Mouse (Mus musculus): ENCODE measurements at regions not wholly inside any gene's neighbourhood (a gene's known extent, or its start where the extent isn't known, plus 50 kb on each side); places are given as distances from the start of the nearest gene placed in this dataset.

GRCm38 (mm10) chr5:28611885-28612284 lies 144.8 kb upstream of the Shh start:
- no peak overlapping the region for H3K4me3 ChIP-seq
- H3K27me3 ChIP-seq (ENCODE audit: control insufficient read depth, insufficient read depth, low read length) = no peaks in the 10 kb centered on the region
- WGBS = 86% methylated on average over 3 of the region's 3 CpGs
- TF ChIP-seq CTCF (IDR thresholded peaks at IDR 0.05) (no peak), POLR2A (IDR thresholded peaks at IDR 0.05; ENCODE audit: insufficient read depth, low read depth, low read length) (no peak), EP300 (IDR thresholded peaks at IDR 0.05; ENCODE audit: insufficient read depth, low read depth, low read length) (no peak)
- intact Hi-C loops (cut with DNase I) = no loop called here
- no peaks in the 10 kb centered on the region for H3K79me2 ChIP-seq (replicated peaks; ENCODE audit: control insufficient read depth, insufficient read depth, low read length)
- H3K27ac ChIP-seq = no peak overlapping the region
- no peak for DNase-seq
- no peak overlapping the region for H3K9ac ChIP-seq (ENCODE audit: low read depth, low read length)
- H3K36me3 ChIP-seq (ENCODE audit: control insufficient read depth, insufficient read depth, low read length) = no peaks in the 10 kb centered on the region
- no peaks in the 10 kb centered on the region for H3K4me1 ChIP-seq (ENCODE audit: control insufficient read depth, insufficient read depth, low read length)

GRCm38 (mm10) chr5:28596537-28597314 lies 129.7 kb upstream of the Shh start:
- Histone ChIP-seq H3K79me2 (replicated peaks; ENCODE audit: control insufficient read depth, insufficient read depth, low read length) (no peaks in the 10 kb centered on the region), H3K27ac (no peak overlapping the region), H3K4me1 (ENCODE audit: control insufficient read depth, insufficient read depth, low read length) (no peaks in the 10 kb centered on the region), H3K27me3 (ENCODE audit: control insufficient read depth, insufficient read depth, low read length) (no peaks in the 10 kb centered on the region), H3K4me3 (no peak overlapping the region), H3K9ac (ENCODE audit: low read depth, low read length) (no peak overlapping the region), H3K36me3 (ENCODE audit: control insufficient read depth, insufficient read depth, low read length) (no peaks in the 10 kb centered on the region)
- WGBS = 61% methylated on average over 1 of the region's 1 CpGs
- DNase-seq = no peak
- intact Hi-C loops (cut with DNase I) = no loop called here
- TF ChIP-seq CTCF (IDR thresholded peaks at IDR 0.05) = no peak
- TF ChIP-seq EP300 (IDR thresholded peaks at IDR 0.05; ENCODE audit: insufficient read depth, low read depth, low read length) = no peak
- no peak for TF ChIP-seq POLR2A (IDR thresholded peaks at IDR 0.05; ENCODE audit: insufficient read depth, low read depth, low read length)

- Histone ChIP-seq H3K27me3 (ENCODE audit: control insufficient read depth, insufficient read depth, low read length) (no peaks in the 10 kb centered on the region), H3K79me2 (replicated peaks; ENCODE audit: control insufficient read depth, insufficient read depth, low read length) (no peaks in the 10 kb centered on the region), H3K27ac (no peak overlapping the region), H3K9ac (ENCODE audit: low read depth, low read length) (no peak overlapping the region), H3K4me3 (no peak overlapping the region), H3K4me1 (ENCODE audit: control insufficient read depth, insufficient read depth, low read length) (no peaks in the 10 kb centered on the region), H3K36me3 (ENCODE audit: control insufficient read depth, insufficient read depth, low read length) (no peaks in the 10 kb centered on the region)
- intact Hi-C loops (cut with DNase I) = no loop called here
- TF ChIP-seq EP300 (IDR thresholded peaks at IDR 0.05; ENCODE audit: insufficient read depth, low read depth, low read length) = no peak
- no peak for TF ChIP-seq CTCF (IDR thresholded peaks at IDR 0.05)
- TF ChIP-seq POLR2A (IDR thresholded peaks at IDR 0.05; ENCODE audit: insufficient read depth, low read depth, low read length) = no peak
- WGBS = 75% methylated on average over 5 of the region's 5 CpGs
- no peak for DNase-seq
Measured at GRCm38 (mm10) chr5:28571347-28571998, 104.4 kb upstream of the Shh start.

GRCm38 (mm10) chr5:28568417-28568816 lies 101.4 kb upstream of the Shh start:
- Histone ChIP-seq H3K36me3 (ENCODE audit: control insufficient read depth, insufficient read depth, low read length) (no peaks in the 10 kb centered on the region), H3K27me3 (ENCODE audit: control insufficient read depth, insufficient read depth, low read length) (no peaks in the 10 kb centered on the region), H3K4me3 (no peak overlapping the region), H3K9ac (ENCODE audit: low read depth, low read length) (no peak overlapping the region), H3K27ac (no peak overlapping the region), H3K79me2 (replicated peaks; ENCODE audit: control insufficient read depth, insufficient read depth, low read length) (no peaks in the 10 kb centered on the region), H3K4me1 (ENCODE audit: control insufficient read depth, insufficient read depth, low read length) (no peaks in the 10 kb centered on the region)
- TF ChIP-seq EP300 (IDR thresholded peaks at IDR 0.05; ENCODE audit: insufficient read depth, low read depth, low read length) = no peak
- no peak for TF ChIP-seq CTCF (IDR thresholded peaks at IDR 0.05)
- no peak for TF ChIP-seq POLR2A (IDR thresholded peaks at IDR 0.05; ENCODE audit: insufficient read depth, low read depth, low read length)
- DNase-seq = no peak
- intact Hi-C loops (cut with DNase I) = no loop called here

- WGBS = 79% methylated on average over 5 of the region's 5 CpGs
- no peaks in the 10 kb centered on the region for H3K36me3 ChIP-seq (ENCODE audit: control insufficient read depth, insufficient read depth, low read length)
- no peaks in the 10 kb centered on the region for H3K79me2 ChIP-seq (replicated peaks; ENCODE audit: control insufficient read depth, insufficient read depth, low read length)
- intact Hi-C loops (cut with DNase I) = no loop called here
- no peak overlapping the region for H3K4me3 ChIP-seq
- TF ChIP-seq EP300 (IDR thresholded peaks at IDR 0.05; ENCODE audit: insufficient read depth, low read depth, low read length) (no peak), POLR2A (IDR thresholded peaks at IDR 0.05; ENCODE audit: insufficient read depth, low read depth, low read length) (no peak), CTCF (IDR thresholded peaks at IDR 0.05) (no peak)
- H3K27ac ChIP-seq = no peak overlapping the region
- no peaks in the 10 kb centered on the region for H3K27me3 ChIP-seq (ENCODE audit: control insufficient read depth, insufficient read depth, low read length)
- H3K9ac ChIP-seq (ENCODE audit: low read depth, low read length) = no peak overlapping the region
- no peaks in the 10 kb centered on the region for H3K4me1 ChIP-seq (ENCODE audit: control insufficient read depth, insufficient read depth, low read length)
- no peak for DNase-seq
Measured at GRCm38 (mm10) chr5:28567341-28567905, 100.4 kb upstream of the Shh start.

GRCm38 (mm10) chr5:28563401-28563800 lies 96.3 kb upstream of the Shh start:
- intact Hi-C loops (cut with DNase I) = no loop called here
- Histone ChIP-seq H3K27ac (no peak overlapping the region), H3K27me3 (ENCODE audit: control insufficient read depth, insufficient read depth, low read length) (no peaks in the 10 kb centered on the region), H3K4me1 (ENCODE audit: control insufficient read depth, insufficient read depth, low read length) (no peaks in the 10 kb centered on the region), H3K4me3 (no peak overlapping the region), H3K36me3 (ENCODE audit: control insufficient read depth, insufficient read depth, low read length) (no peaks in the 10 kb centered on the region), H3K9ac (ENCODE audit: low read depth, low read length) (no peak overlapping the region), H3K79me2 (replicated peaks; ENCODE audit: control insufficient read depth, insufficient read depth, low read length) (no peaks in the 10 kb centered on the region)
- WGBS = 26% methylated on average over 3 of the region's 3 CpGs
- DNase-seq = no peak
- no peak for TF ChIP-seq EP300 (IDR thresholded peaks at IDR 0.05; ENCODE audit: insufficient read depth, low read depth, low read length)
- TF ChIP-seq CTCF (IDR thresholded peaks at IDR 0.05) = no peak
- no peak for TF ChIP-seq POLR2A (IDR thresholded peaks at IDR 0.05; ENCODE audit: insufficient read depth, low read depth, low read length)

All from heart, adult 2 months (tissue).